Mouse (Mus musculus) midbrain, embryonic 14.5 days (tissue): ENCODE measurements around the gene Eif2a. TPM values are rescaled to one million over a fixed set of nuclear protein-coding genes. Genes with fewer than 3 reads are reported as not detected.

Source experiments
- ATAC-seq: fragments of 200-750 bp; cut with Nextera tagmentation; 2 replicates; pipeline ENCODE4 v1.8.0; 2017; ENCODE audit warnings: moderate number of reproducible peaks, moderate library complexity; ENCODE audit not compliant: low FRiP score, low TSS enrichment
- DNase-seq: peaks from one replicate; pipeline ENCODE4 v3.0.0-alpha.2; 2015
- H3K27ac ChIP-seq: fragments of 300-500 bp; sonication (generic); replicated peaks from 2 replicates; pipeline ENCODE4 v1.5.1; 2014; ENCODE audit warnings: mild to moderate bottlenecking, low read depth, low read length, moderate library complexity
- H3K27me3 ChIP-seq: fragments of 300-500 bp; sonication (generic); 2 replicates; pipeline ENCODE4 v1.6.1; 2014; ENCODE audit warnings: low read length, control low read depth, mixed read lengths; ENCODE audit not compliant: control insufficient read depth, insufficient read depth
- H3K36me3 ChIP-seq: fragments of 300-500 bp; sonication (generic); 2 replicates; pipeline ENCODE4 v1.6.1; 2014; ENCODE audit warnings: low read length, control low read depth; ENCODE audit not compliant: control insufficient read depth, insufficient read depth
- H3K4me1 ChIP-seq: fragments of 300-500 bp; sonication (generic); 2 replicates; pipeline ENCODE4 v1.6.1; 2014; ENCODE audit warnings: mild to moderate bottlenecking, antibody characterized with exemption, low read length, control low read depth; ENCODE audit not compliant: control insufficient read depth, insufficient read depth
- H3K4me2 ChIP-seq: fragments of 300-500 bp; sonication (generic); 2 replicates; pipeline ENCODE4 v1.6.1; 2014; ENCODE audit warnings: mild to moderate bottlenecking, low read length, moderate library complexity
- H3K4me3 ChIP-seq: fragments of 300-500 bp; sonication (generic); replicated peaks from 2 replicates; pipeline ENCODE4 v1.5.1; 2014; ENCODE audit warnings: low read depth, low read length
- H3K9ac ChIP-seq: fragments of 300-500 bp; sonication (generic); replicated peaks from 2 replicates; pipeline ENCODE4 v1.6.1; 2014; ENCODE audit warnings: mild to moderate bottlenecking, low read length, moderate library complexity
- H3K9me3 ChIP-seq: fragments of 300-500 bp; sonication (generic); 2 replicates; pipeline ENCODE4 v1.6.1; 2016; ENCODE audit warnings: low read length, control low read depth, mixed read lengths; ENCODE audit not compliant: control insufficient read depth
- WGBS: fragments of 180-500 bp; shearing (Covaris S2); extraction: QIAGEN DNeasy Blood & Tissue Kit; methylation state at CpG from one replicate; pipeline ENCODE4 v1.1.7; 2014; 5-methylcytosine and 5-hydroxymethylcytosine counted together
- polyA plus RNA-seq: library from polyadenylated mRNA; unstranded; fragments of >200 nt; fragmentation: Nextera tagmentation; extraction: Ambion mirVana; gene quantifications from 2 replicates; pipeline ENCODE4 v1.2.1, GENCODE M21; 2014

The Eif2a gene
- polyA plus RNA-seq, 1 experiment from 2014 or later: 43.5 TPM

DNA sequence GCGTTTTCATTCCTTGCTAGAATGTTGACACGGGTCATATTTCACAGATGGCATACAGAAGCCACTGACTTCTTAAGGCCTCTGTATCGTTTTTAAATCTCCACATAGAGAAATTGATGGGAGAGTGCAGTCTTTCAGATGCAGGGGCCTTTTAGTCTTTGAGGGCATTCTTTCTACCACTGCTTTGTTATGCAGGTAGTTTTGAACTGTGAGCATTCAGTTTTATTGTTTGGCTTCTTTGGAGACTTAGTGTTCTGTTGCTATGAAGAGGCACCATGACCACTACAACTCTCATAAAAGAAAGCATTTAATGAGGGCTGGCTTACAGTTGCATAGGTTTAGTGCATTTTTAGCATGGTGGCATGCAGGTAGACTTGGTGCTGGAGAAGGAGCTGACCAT is 11.0 kb downstream of the Eif2a start:
- H3K36me3 ChIP-seq: peaks cover 47% of the 10 kb centered on the region
- H3K27me3 ChIP-seq: no peaks in the 10 kb centered on the region
- ATAC-seq: no peak

GRCm38 (mm10) chr3:58552001-58552811 is 26.6 kb downstream of the Eif2a start:
- WGBS: 79% methylated on average over 1 of the region's 1 CpGs
- no peak overlapping the region for H3K27ac ChIP-seq
- H3K4me3 ChIP-seq: no peak overlapping the region
- DNase-seq (no peak), ATAC-seq (no peak)
- no peak overlapping the region for H3K9ac ChIP-seq
- no peak overlapping the region for H3K4me2 ChIP-seq
- H3K36me3 ChIP-seq: peaks cover 77% of the 10 kb centered on the region
- no peaks in the 10 kb centered on the region for H3K4me1 ChIP-seq
- H3K9me3 ChIP-seq: no peaks in the 10 kb centered on the region
- H3K27me3 ChIP-seq: no peaks in the 10 kb centered on the region

More for the DNA sequence above, 11.0 kb downstream of the Eif2a start:
- Histone ChIP-seq H3K9ac (no peak overlapping the region), H3K4me1 (no peaks in the 10 kb centered on the region), H3K4me3 (no peak overlapping the region), H3K4me2 (no peak overlapping the region), H3K9me3 (no peaks in the 10 kb centered on the region), H3K27ac (no peak overlapping the region)
- DNase-seq: no peak
- WGBS: 95% methylated on average over 3 of the region's 3 CpGs

- 85% methylated on average over 7 of the region's 7 CpGs for WGBS
- peaks cover 54% of the 10 kb centered on the region for H3K36me3 ChIP-seq
- H3K4me1 ChIP-seq: no peaks in the 10 kb centered on the region
- no peaks in the 10 kb centered on the region for H3K9me3 ChIP-seq
- H3K4me3 ChIP-seq: no peak overlapping the region
- no peak for ATAC-seq
- no peak for DNase-seq
- no peak overlapping the region for H3K4me2 ChIP-seq
- no peak overlapping the region for H3K9ac ChIP-seq
- no peak overlapping the region for H3K27ac ChIP-seq
- no peaks in the 10 kb centered on the region for H3K27me3 ChIP-seq
Measured at GRCm38 (mm10) chr3:58556649-58557048, 31.0 kb downstream of the Eif2a start.

DNA sequence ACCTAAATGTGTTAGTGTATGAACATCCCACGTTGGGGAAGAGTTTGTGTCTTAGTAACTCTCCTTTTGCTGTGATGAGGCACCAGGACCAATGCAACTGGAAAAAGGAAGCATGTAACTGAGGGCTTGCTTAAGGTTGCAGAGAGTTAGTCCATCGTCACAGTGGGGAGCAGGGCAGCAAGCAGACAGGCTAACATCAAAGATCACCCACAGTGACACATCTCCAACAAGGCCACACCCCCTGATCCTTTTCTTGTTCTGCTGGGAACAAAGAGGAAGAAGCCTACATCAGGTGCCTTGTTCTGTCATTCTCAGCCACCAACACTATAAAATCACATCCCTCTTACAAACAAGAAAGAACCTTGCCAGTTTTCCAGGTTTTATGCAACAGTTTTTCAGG is 34.3 kb downstream of the Eif2a start:
- H3K27me3 ChIP-seq: no peaks in the 10 kb centered on the region
- WGBS: 24% methylated on average over 2 of the region's 2 CpGs
- no peak for ATAC-seq
- H3K4me3 ChIP-seq: no peak overlapping the region
- no peak overlapping the region for H3K27ac ChIP-seq
- no peaks in the 10 kb centered on the region for H3K4me1 ChIP-seq
- no peak overlapping the region for H3K4me2 ChIP-seq
- H3K9me3 ChIP-seq: no peaks in the 10 kb centered on the region
- H3K9ac ChIP-seq: no peak overlapping the region
- no peak for DNase-seq
- H3K36me3 ChIP-seq: peaks cover 27% of the 10 kb centered on the region

DNA sequence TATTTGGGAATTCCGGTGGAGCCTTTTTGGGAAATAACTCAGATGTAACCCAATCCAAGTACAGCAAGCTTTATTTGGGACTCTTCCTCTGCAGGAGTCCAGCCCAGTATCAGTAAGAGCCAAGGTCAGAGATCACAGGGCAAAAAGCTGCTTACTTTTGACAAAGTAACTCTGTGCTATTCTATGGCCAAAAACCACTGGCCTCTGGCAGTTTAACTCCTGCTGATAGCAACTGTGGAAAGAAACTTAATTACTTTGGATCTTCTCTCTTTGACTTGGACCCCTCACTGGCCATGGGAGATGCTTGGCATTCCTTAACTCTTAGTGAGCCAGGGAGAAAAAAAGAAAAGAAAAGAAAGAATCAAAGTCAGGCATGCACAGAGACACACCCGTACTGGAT is 35.8 kb downstream of the Eif2a start:
- H3K9ac ChIP-seq: no peak overlapping the region
- H3K27me3 ChIP-seq: no peaks in the 10 kb centered on the region
- H3K4me2 ChIP-seq: no peak overlapping the region
- H3K4me1 ChIP-seq: no peaks in the 10 kb centered on the region
- no peak for ATAC-seq
- H3K9me3 ChIP-seq: no peaks in the 10 kb centered on the region
- no peak overlapping the region for H3K4me3 ChIP-seq
- 21% methylated on average over 2 of the region's 2 CpGs for whole genome bisulfite sequencing
- peaks cover 13% of the 10 kb centered on the region for H3K36me3 ChIP-seq
- H3K27ac ChIP-seq: no peak overlapping the region
- DNase-seq: no peak

DNA sequence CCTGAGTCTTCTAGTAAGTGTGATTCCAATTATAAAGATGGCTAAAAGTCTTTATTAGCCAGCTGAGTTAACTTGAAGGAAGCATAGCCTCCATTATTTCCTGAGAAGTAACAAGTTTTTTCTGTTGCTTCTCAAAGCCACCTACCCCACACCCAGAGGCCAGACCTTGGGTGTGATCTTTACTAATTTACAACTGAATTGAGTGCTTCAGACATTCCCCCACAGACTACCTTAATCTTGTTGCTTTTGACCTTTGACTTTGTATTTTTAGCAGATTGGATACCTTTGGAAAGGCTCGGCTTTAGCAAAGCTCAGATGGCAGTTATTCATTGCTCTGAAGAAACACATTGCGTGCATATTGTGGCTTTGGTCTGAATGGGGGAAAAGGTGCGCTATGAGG is 45.2 kb downstream of the Eif2a start:
- H3K36me3 ChIP-seq: no peaks in the 10 kb centered on the region
- H3K27ac ChIP-seq: no peak overlapping the region
- 90% methylated on average over 3 of the region's 3 CpGs for WGBS
- no peak for ATAC-seq
- no peaks in the 10 kb centered on the region for H3K9me3 ChIP-seq
- H3K4me3 ChIP-seq: no peak overlapping the region
- no peak for DNase-seq
- no peaks in the 10 kb centered on the region for H3K27me3 ChIP-seq
- H3K4me1 ChIP-seq: peaks cover 3% of the 10 kb centered on the region; the same call in 1 of the 2 replicates
- H3K4me2 ChIP-seq: no peak overlapping the region
- H3K9ac ChIP-seq: no peak overlapping the region

DNA sequence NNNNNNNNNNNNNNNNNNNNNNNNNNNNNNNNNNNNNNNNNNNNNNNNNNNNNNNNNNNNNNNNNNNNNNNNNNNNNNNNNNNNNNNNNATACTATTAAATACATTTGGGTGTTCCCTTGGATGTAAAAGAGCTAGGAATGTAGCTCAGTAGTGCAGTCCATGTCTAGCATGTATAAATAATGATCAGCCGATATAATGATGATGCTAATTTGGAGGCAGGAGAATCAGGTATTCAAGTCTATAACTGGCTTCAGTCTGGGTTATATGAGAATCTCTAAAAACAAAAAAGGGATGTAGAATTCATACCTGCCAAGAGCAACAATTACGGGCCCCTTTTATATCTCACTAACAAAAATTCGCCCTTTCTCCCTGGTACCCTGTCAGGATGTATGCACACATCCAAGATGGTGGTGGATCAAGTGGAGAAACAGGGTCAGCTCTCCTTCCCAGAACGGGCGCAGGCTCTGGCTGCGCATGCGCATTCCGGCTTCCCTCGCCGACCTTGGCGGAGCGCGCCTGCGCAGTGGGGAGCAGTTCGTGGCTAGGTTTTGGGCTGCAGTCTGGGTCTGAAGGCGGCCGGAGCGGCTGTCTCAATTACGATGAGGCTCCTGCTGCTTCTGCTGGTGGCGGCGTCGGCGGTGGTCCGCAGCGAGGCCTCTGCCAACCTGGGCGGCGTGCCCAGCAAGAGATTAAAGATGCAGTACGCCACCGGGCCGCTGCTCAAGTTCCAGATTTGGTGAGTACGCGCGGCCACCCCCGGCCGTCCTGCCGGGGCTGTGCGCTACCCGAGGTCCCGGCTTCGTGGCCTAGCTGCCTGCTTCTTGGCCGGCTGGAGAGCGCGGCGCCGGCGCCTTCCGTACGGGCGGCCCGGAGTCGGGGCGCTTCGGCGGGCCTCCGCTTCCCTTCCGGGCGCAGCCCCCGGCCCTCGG is 50.8 kb downstream of the Eif2a start, which contains the start of gene Selenot:
TSS of gene Selenot (plus strand) at position 500 of the 930 bp plus-strand sequence.
- Histone ChIP-seq H3K9ac (peak within 1 kb of the TSS; percentile 98), H3K4me2 (peak within 1 kb of the TSS; percentile 60), H3K27me3 (no peaks in the 10 kb centered on the region), H3K27ac (peak within 1 kb of the TSS; percentile 99), H3K36me3 (0 out of 2 replicates have a peak, but pooled peaks cover 5% of the 10 kb centered on the region), H3K4me1 (peaks cover 18% of the 10 kb centered on the region), H3K4me3 (peak within 1 kb of the TSS; percentile 89), H3K9me3 (no peaks in the 10 kb centered on the region)
- DNase-seq (peak; percentile 99), ATAC-seq (peak; percentile 94)
- WGBS: under 1% methylated on average over 59 of the region's 59 CpGs

DNA sequence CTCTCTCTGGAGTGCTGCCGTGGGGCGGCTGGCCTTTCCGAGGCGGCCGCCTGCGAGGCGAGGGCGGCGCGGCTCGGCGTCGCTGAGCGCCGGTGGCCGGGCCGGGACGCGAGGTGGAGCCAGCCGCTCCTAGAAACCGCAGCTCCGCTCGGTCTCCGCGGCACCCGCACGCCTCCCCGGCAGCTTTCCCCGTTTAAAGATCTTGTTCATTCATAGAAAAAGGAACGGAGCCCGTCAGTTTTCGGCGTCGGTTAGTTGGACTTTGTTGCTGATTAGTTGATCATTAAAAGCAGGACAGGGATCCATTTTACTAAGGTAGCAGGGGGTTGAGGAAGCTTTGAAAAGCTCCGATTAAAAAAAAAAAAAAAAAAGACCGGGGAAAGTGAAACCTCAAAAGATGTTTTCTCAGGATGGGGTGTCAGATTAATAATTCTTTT is 51.5 kb downstream of the Eif2a start:
- no peaks in the 10 kb centered on the region for H3K9me3 ChIP-seq
- H3K4me2 ChIP-seq: peak overlapping the region; percentile 60
- peaks cover 20% of the 10 kb centered on the region for H3K4me1 ChIP-seq
- under 1% methylated on average over 36 of the region's 36 CpGs for WGBS
- ATAC-seq: peak; percentile 78; the same call in 1 of the 2 replicates
- peak overlapping the region; percentile 99 for H3K27ac ChIP-seq
- H3K9ac ChIP-seq: peak overlapping the region; percentile 98
- DNase-seq: peak; percentile 79
- peak overlapping the region; percentile 89 for H3K4me3 ChIP-seq
- 0 out of 2 replicates have a peak, but pooled peaks cover 5% of the 10 kb centered on the region for H3K36me3 ChIP-seq
- no peaks in the 10 kb centered on the region for H3K27me3 ChIP-seq
